Mouse (Mus musculus): ENCODE measurements around the gene Nckap5. TPM values are rescaled to one million over a fixed set of nuclear protein-coding genes. Genes with fewer than 3 reads are reported as not detected.
A peak's percentile ranks its signal among the peaks of the same experiment; 100 is the strongest.

Gene Nckap5
- total RNA-seq, 1 experiment from 2014 or later: 39.6 TPM

GRCm38 (mm10) chr1:126360531-126361220 lies 469.9 kb downstream of the Nckap5 start:
- DNase-seq: no peak

- DNase-seq: no peak
These were observed 470.5 kb downstream of the Nckap5 start for GRCm38 (mm10) chr1:126360111-126360510.

- no peak for DNase-seq
These were observed 488.8 kb downstream of the Nckap5 start for GRCm38 (mm10) chr1:126341806-126342205.

GRCm38 (mm10) chr1:126339250-126339649 lies 491.3 kb downstream of the Nckap5 start:
- no peak for DNase-seq

- no peak for DNase-seq
These were observed 496.4 kb downstream of the Nckap5 start for GRCm38 (mm10) chr1:126334202-126334601.

- DNase-seq: peak; percentile 21
These were observed 498.6 kb downstream of the Nckap5 start for GRCm38 (mm10) chr1:126332026-126332425.

GRCm38 (mm10) chr1:126320696-126321095 lies 509.9 kb downstream of the Nckap5 start:
- no peak for DNase-seq

- no peak for DNase-seq
These were observed 512.6 kb downstream of the Nckap5 start for GRCm38 (mm10) chr1:126317874-126318607.

GRCm38 (mm10) chr1:126317345-126317744 lies 513.3 kb downstream of the Nckap5 start:
- no peak for DNase-seq

- peak; percentile 8 for DNase-seq
These were observed 513.7 kb downstream of the Nckap5 start for GRCm38 (mm10) chr1:126316866-126317265.

GRCm38 (mm10) chr1:126301129-126301528 lies 529.5 kb downstream of the Nckap5 start:
- no peak for DNase-seq

GRCm38 (mm10) chr1:126264931-126265330 lies 565.7 kb downstream of the Nckap5 start:
- DNase-seq: no peak

- DNase-seq: no peak
These were observed 576.2 kb downstream of the Nckap5 start for GRCm38 (mm10) chr1:126254364-126254763.

- no peak for DNase-seq
These were observed 576.7 kb downstream of the Nckap5 start for GRCm38 (mm10) chr1:126253934-126254333.

- DNase-seq: peak; percentile 69
These were observed 597.4 kb downstream of the Nckap5 start for GRCm38 (mm10) chr1:126233196-126233595.

- no peak for DNase-seq
These were observed 599.4 kb downstream of the Nckap5 start for GRCm38 (mm10) chr1:126231199-126231598.

GRCm38 (mm10) chr1:126210212-126210611 lies 620.4 kb downstream of the Nckap5 start:
- no peak for DNase-seq

GRCm38 (mm10) chr1:126209743-126210142 lies 620.9 kb downstream of the Nckap5 start:
- no peak for DNase-seq

GRCm38 (mm10) chr1:126209131-126209530 lies 621.5 kb downstream of the Nckap5 start:
- DNase-seq: no peak

- DNase-seq: no peak
These were observed 633.7 kb downstream of the Nckap5 start for GRCm38 (mm10) chr1:126196937-126197336.

GRCm38 (mm10) chr1:126190353-126190752 lies 640.2 kb downstream of the Nckap5 start:
- no peak for DNase-seq

GRCm38 (mm10) chr1:126183751-126184150 lies 646.8 kb downstream of the Nckap5 start:
- no peak for DNase-seq

- DNase-seq: no peak
These were observed 662.0 kb downstream of the Nckap5 start for GRCm38 (mm10) chr1:126168579-126168978.

GRCm38 (mm10) chr1:126168131-126168530 lies 662.5 kb downstream of the Nckap5 start:
- DNase-seq: no peak

All from adrenal gland, postnatal 14 days (tissue).